Mouse (Mus musculus): ENCODE measurements around the gene Hps4. TPM values are rescaled to one million over a fixed set of nuclear protein-coding genes. Genes with fewer than 3 reads are reported as not detected.

Gene Hps4
- polyA plus RNA-seq, 1 experiment from 2014 or later: 19.3 TPM

DNA sequence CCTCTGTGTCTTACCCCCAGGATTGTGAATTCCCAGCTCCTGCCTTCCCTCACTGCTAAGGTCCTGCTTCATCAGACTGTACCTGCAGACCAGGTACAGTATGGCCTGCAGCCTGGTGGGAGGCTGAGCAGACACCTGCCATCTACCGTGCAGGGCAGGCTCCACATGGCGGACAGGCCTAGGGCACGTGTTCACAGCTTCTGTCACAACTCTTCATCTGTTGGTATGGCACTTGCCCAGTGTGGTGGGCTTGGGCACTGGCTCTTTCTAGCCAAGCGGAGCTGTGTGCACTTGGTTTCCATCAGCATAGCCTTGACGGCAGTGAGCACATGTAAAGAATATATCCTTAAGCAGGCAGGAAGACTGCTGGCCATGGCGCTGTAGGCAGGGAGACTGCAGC is 24.0 kb downstream of the Hps4 start:
- Histone ChIP-seq H3K4me1 (ENCODE audit: control insufficient read depth, insufficient read depth, low read length) (no peaks in the 10 kb centered on the region), H3K9ac (ENCODE audit: low read depth, low read length) (no peak overlapping the region), H3K9me3 (replicated peaks; ENCODE audit: control insufficient read depth, low read length) (no peaks in the 10 kb centered on the region), H3K27ac (ENCODE audit: low read depth, low read length) (no peak overlapping the region), H3K4me2 (no peak overlapping the region), H3K36me3 (ENCODE audit: control insufficient read depth, insufficient read depth, low read length) (peaks cover 18% of the 10 kb centered on the region), H3K4me3 (ENCODE audit: low read depth, low read length) (no peak overlapping the region), H3K27me3 (ENCODE audit: control insufficient read depth, insufficient read depth, low read length) (no peaks in the 10 kb centered on the region)
- WGBS (ENCODE audit: insufficient replicate concordance): 88% methylated on average over 6 of the region's 6 CpGs
- ATAC-seq (replicated peaks; ENCODE audit: insufficient number of reproducible peaks, low FRiP score, low TSS enrichment): no peak

DNA sequence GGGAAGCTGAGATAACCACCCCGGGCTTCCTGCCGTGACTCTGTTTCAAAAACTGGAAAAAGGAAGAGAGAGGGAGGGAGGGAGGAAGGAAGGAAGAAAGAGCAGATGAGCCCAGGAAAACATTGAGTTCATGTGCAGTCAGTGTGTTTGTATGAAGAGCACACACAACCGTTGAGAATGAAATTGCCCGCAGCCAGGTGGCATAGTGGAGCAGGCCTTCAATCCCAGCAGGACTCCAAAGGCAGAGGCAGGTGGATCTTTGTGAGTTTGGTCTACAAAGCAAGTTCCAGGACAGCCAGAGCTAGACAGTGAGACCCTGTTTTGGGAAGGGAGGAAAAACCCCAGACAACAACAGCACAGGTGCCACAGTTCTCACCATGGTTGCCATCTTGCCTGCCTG is 24.5 kb downstream of the Hps4 start:
- Histone ChIP-seq H3K9ac (ENCODE audit: low read depth, low read length) (no peak overlapping the region), H3K9me3 (replicated peaks; ENCODE audit: control insufficient read depth, low read length) (no peaks in the 10 kb centered on the region), H3K4me2 (no peak overlapping the region), H3K27me3 (ENCODE audit: control insufficient read depth, insufficient read depth, low read length) (no peaks in the 10 kb centered on the region), H3K36me3 (ENCODE audit: control insufficient read depth, insufficient read depth, low read length) (peaks cover 16% of the 10 kb centered on the region), H3K4me1 (ENCODE audit: control insufficient read depth, insufficient read depth, low read length) (no peaks in the 10 kb centered on the region), H3K27ac (ENCODE audit: low read depth, low read length) (no peak overlapping the region), H3K4me3 (ENCODE audit: low read depth, low read length) (no peak overlapping the region)
- ATAC-seq (replicated peaks; ENCODE audit: insufficient number of reproducible peaks, low FRiP score, low TSS enrichment): no peak
- WGBS (ENCODE audit: insufficient replicate concordance): 90% methylated on average over 4 of the region's 4 CpGs

DNA sequence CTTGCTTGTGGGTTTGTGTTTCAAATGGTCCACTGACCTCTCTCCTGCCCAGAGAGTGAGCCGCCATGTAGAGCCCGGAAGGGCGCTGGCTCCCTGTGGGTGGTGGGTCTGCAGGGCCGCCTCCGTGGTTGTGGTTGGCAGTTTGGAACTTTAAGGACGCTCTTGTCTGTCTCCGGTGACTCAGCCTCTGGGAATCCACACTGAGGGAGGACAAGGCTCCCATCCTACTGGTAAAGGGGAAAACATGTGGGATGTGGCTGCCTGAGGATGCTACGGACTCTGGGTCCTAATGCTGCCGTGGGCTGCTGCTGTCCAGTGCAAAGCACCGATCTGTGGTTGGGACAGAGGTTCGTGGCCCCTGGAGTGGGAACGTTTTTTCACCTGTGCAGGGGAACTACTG is 25.0 kb downstream of the Hps4 start:
- H3K36me3 ChIP-seq (ENCODE audit: control insufficient read depth, insufficient read depth, low read length): peaks cover 16% of the 10 kb centered on the region

DNA sequence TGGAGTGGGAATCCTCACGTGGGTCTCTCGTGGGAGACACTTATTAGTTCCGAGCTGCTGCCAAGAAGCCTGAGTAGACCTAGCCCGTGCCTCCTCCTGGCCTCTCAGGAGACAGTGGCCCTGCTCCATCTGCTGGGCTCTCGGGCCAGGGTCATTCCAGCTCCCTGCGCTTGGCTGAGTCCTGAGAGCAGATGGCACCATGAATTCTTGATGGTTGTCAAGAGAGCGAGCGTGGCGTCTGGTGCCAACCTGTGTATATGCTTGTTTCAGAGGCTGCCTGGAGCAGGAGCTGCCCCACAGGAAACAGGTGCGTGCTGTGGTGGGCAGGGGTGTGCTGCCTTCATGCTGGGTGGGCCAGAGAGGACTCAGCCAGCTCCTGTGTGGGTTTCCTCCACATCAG is 25.8 kb downstream of the Hps4 start:
- H3K4me1 ChIP-seq (ENCODE audit: control insufficient read depth, insufficient read depth, low read length): no peaks in the 10 kb centered on the region
- H3K9me3 ChIP-seq (replicated peaks; ENCODE audit: control insufficient read depth, low read length): no peaks in the 10 kb centered on the region
- no peak for ATAC-seq (replicated peaks; ENCODE audit: insufficient number of reproducible peaks, low FRiP score, low TSS enrichment)
- peaks cover 16% of the 10 kb centered on the region for H3K36me3 ChIP-seq (ENCODE audit: control insufficient read depth, insufficient read depth, low read length)
- no peak overlapping the region for H3K4me3 ChIP-seq (ENCODE audit: low read depth, low read length)
- WGBS (ENCODE audit: insufficient replicate concordance): 91% methylated on average over 10 of the region's 10 CpGs
- no peak overlapping the region for H3K4me2 ChIP-seq
- H3K9ac ChIP-seq (ENCODE audit: low read depth, low read length): no peak overlapping the region
- H3K27ac ChIP-seq (ENCODE audit: low read depth, low read length): no peak overlapping the region
- no peaks in the 10 kb centered on the region for H3K27me3 ChIP-seq (ENCODE audit: control insufficient read depth, insufficient read depth, low read length)

More for the DNA sequence above, 25.0 kb downstream of the Hps4 start:
- H3K9me3 ChIP-seq (replicated peaks; ENCODE audit: control insufficient read depth, low read length): no peaks in the 10 kb centered on the region
- no peak overlapping the region for H3K4me2 ChIP-seq
- no peak for ATAC-seq (replicated peaks; ENCODE audit: insufficient number of reproducible peaks, low FRiP score, low TSS enrichment)
- no peak overlapping the region for H3K27ac ChIP-seq (ENCODE audit: low read depth, low read length)
- no peaks in the 10 kb centered on the region for H3K4me1 ChIP-seq (ENCODE audit: control insufficient read depth, insufficient read depth, low read length)
- no peak overlapping the region for H3K9ac ChIP-seq (ENCODE audit: low read depth, low read length)
- no peaks in the 10 kb centered on the region for H3K27me3 ChIP-seq (ENCODE audit: control insufficient read depth, insufficient read depth, low read length)
- 83% methylated on average over 12 of the region's 12 CpGs for WGBS (ENCODE audit: insufficient replicate concordance)
- no peak overlapping the region for H3K4me3 ChIP-seq (ENCODE audit: low read depth, low read length)

DNA sequence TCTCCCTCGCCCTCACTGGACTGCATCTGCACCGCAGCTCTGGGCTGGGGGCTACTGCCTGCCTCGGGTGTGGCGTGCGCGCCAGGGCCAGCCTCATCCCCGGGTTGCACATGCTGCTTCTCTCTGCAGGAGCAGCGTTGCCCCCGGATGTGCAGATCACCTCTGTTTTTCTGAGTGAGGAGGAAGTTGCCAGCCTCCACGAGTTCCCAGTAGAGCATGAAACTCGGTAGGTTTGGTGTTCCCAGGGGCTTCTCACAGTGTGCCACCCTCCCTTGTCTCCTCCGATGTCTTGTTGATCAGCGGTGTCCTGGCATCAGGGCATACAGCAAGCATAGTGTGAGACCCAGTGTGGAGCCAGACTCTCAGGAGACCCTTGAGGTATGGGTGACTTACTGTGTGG is 26.4 kb downstream of the Hps4 start:
- Histone ChIP-seq H3K36me3 (ENCODE audit: control insufficient read depth, insufficient read depth, low read length) (peaks cover 15% of the 10 kb centered on the region), H3K27me3 (ENCODE audit: control insufficient read depth, insufficient read depth, low read length) (no peaks in the 10 kb centered on the region), H3K9ac (ENCODE audit: low read depth, low read length) (no peak overlapping the region), H3K4me3 (ENCODE audit: low read depth, low read length) (no peak overlapping the region), H3K27ac (ENCODE audit: low read depth, low read length) (no peak overlapping the region), H3K4me2 (no peak overlapping the region), H3K4me1 (ENCODE audit: control insufficient read depth, insufficient read depth, low read length) (no peaks in the 10 kb centered on the region), H3K9me3 (replicated peaks; ENCODE audit: control insufficient read depth, low read length) (no peaks in the 10 kb centered on the region)
- ATAC-seq (replicated peaks; ENCODE audit: insufficient number of reproducible peaks, low FRiP score, low TSS enrichment): no peak
- 92% methylated on average over 13 of the region's 13 CpGs for WGBS (ENCODE audit: insufficient replicate concordance)

DNA sequence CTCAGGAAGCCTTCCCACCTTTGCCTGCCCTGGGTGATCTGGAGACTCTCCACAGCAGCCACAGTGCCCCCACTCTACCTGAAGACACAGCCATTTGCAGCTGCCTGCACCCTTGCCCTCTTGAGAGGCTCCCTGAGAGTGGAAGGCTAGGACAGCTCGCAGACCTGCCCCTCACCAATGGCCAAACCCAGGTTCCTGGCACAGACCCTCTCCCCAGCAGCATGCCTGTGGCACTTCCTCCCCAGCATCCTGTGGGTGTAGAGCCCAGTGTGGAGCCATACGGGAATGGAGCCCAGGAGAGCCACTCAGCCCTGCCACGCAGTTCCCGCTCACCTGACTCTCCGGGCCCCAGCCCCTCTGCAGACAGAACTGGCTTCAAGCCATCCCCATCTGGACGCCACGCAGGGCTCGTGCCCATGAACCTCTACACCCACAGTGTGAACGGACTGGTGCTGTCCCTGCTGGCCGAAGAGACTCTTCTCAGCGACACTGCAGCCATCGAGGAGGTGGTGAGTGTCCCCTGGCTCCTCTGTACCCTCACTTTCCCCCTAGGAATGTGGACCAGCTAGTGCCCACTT is 27.4 kb downstream of the Hps4 start:
- Histone ChIP-seq H3K4me3 (ENCODE audit: low read depth, low read length) (no peak overlapping the region), H3K27ac (ENCODE audit: low read depth, low read length) (no peak overlapping the region), H3K36me3 (ENCODE audit: control insufficient read depth, insufficient read depth, low read length) (peaks cover 9% of the 10 kb centered on the region; the same call in 1 of the 2 replicates), H3K4me1 (ENCODE audit: control insufficient read depth, insufficient read depth, low read length) (no peaks in the 10 kb centered on the region), H3K4me2 (no peak overlapping the region), H3K9me3 (replicated peaks; ENCODE audit: control insufficient read depth, low read length) (no peaks in the 10 kb centered on the region), H3K27me3 (ENCODE audit: control insufficient read depth, insufficient read depth, low read length) (no peaks in the 10 kb centered on the region), H3K9ac (ENCODE audit: low read depth, low read length) (no peak overlapping the region)
- no peak for ATAC-seq (replicated peaks; ENCODE audit: insufficient number of reproducible peaks, low FRiP score, low TSS enrichment)
- 90% methylated on average over 12 of the region's 12 CpGs for WGBS (ENCODE audit: insufficient replicate concordance)

DNA sequence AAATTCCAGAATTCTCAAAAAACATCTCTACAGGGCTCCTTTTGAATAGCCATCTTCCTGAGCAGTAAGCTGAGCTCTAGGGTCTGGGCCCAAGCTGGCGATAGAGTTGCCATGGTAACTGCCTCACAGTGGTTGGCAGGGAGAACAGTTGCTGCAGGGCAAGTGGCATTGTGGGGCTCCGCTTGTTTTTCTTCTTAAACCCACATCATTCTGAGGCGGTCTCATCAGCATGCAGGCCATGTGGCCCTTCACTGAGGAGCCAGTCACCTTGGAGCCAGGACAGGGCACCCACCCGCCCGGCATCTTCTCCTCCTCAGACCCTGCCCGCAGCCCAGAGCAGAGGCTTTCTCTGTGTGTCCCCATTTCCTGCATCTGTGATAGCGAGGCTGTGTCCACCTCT is 29.1 kb downstream of the Hps4 start:
- no peaks in the 10 kb centered on the region for H3K4me1 ChIP-seq (ENCODE audit: control insufficient read depth, insufficient read depth, low read length)
- no peak overlapping the region for H3K27ac ChIP-seq (ENCODE audit: low read depth, low read length)
- no peak for ATAC-seq (replicated peaks; ENCODE audit: insufficient number of reproducible peaks, low FRiP score, low TSS enrichment)
- no peaks in the 10 kb centered on the region for H3K9me3 ChIP-seq (replicated peaks; ENCODE audit: control insufficient read depth, low read length)
- peaks cover 3% of the 10 kb centered on the region for H3K27me3 ChIP-seq (ENCODE audit: control insufficient read depth, insufficient read depth, low read length)
- WGBS (ENCODE audit: insufficient replicate concordance): 76% methylated on average over 7 of the region's 7 CpGs
- H3K9ac ChIP-seq (ENCODE audit: low read depth, low read length): no peak overlapping the region
- no peak overlapping the region for H3K4me3 ChIP-seq (ENCODE audit: low read depth, low read length)
- peaks cover 10% of the 10 kb centered on the region; the same call in 1 of the 2 replicates for H3K36me3 ChIP-seq (ENCODE audit: control insufficient read depth, insufficient read depth, low read length)
- no peak overlapping the region for H3K4me2 ChIP-seq

DNA sequence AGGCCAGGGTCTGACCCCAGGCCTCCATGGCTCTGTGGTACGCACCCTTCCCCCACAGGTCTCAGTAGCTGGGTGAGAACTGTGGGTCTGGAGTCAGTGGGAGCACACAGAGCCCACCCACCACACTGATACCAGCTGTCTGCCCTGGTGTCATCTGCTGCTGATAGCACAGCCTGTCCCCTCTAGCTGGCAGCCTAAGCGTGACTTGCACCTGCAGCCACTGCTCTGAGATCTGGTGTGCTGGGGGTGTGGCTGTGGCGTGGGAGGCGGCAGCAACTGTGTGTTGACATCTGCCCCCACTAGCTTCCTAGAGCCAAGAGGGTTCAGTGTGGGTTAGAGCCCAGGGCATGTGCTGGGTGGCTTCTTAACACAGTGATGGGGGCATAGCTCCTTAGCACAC is 33.2 kb downstream of the Hps4 start:
- H3K9ac ChIP-seq (ENCODE audit: low read depth, low read length): no peak overlapping the region
- H3K9me3 ChIP-seq (replicated peaks; ENCODE audit: control insufficient read depth, low read length): no peaks in the 10 kb centered on the region
- no peaks in the 10 kb centered on the region for H3K4me1 ChIP-seq (ENCODE audit: control insufficient read depth, insufficient read depth, low read length)
- peaks cover 3% of the 10 kb centered on the region for H3K27me3 ChIP-seq (ENCODE audit: control insufficient read depth, insufficient read depth, low read length)
- H3K36me3 ChIP-seq (ENCODE audit: control insufficient read depth, insufficient read depth, low read length): 0 out of 2 replicates have a peak, but pooled peaks cover 6% of the 10 kb centered on the region
- H3K27ac ChIP-seq (ENCODE audit: low read depth, low read length): no peak overlapping the region
- no peak overlapping the region for H3K4me3 ChIP-seq (ENCODE audit: low read depth, low read length)
- H3K4me2 ChIP-seq: no peak overlapping the region
- WGBS (ENCODE audit: insufficient replicate concordance): 84% methylated on average over 4 of the region's 4 CpGs
- ATAC-seq (replicated peaks; ENCODE audit: insufficient number of reproducible peaks, low FRiP score, low TSS enrichment): no peak

DNA sequence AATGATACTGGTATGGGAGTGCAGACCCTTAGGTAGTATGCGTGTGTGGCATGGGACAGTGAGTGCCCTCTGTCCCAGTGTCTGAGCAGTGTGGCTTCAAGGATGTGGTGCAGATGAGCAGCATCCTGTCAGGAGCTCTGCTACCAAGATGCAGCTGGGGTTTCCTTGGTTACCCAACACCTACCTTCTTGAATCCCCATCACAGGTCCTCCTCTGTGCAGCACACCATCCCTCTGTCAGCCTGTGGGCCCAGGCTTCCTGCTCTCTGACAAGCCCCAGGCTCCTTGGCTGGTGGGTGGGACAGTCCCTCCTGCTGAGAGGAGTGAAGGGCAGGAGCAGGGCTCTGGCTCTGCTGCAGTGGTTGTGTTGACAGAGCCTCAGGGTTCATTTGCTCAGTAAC is 34.5 kb downstream of the Hps4 start:
- ATAC-seq (replicated peaks; ENCODE audit: insufficient number of reproducible peaks, low FRiP score, low TSS enrichment): no peak
- H3K9me3 ChIP-seq (replicated peaks; ENCODE audit: control insufficient read depth, low read length): no peaks in the 10 kb centered on the region
- WGBS (ENCODE audit: insufficient replicate concordance): 89% methylated on average over 1 of the region's 1 CpGs
- H3K4me3 ChIP-seq (ENCODE audit: low read depth, low read length): no peak overlapping the region
- 0 out of 2 replicates have a peak, but pooled peaks cover 4% of the 10 kb centered on the region for H3K36me3 ChIP-seq (ENCODE audit: control insufficient read depth, insufficient read depth, low read length)
- H3K4me2 ChIP-seq: no peak overlapping the region
- H3K9ac ChIP-seq (ENCODE audit: low read depth, low read length): no peak overlapping the region
- H3K4me1 ChIP-seq (ENCODE audit: control insufficient read depth, insufficient read depth, low read length): 0 out of 2 replicates have a peak, but pooled peaks cover 3% of the 10 kb centered on the region
- no peak overlapping the region for H3K27ac ChIP-seq (ENCODE audit: low read depth, low read length)
- peaks cover 3% of the 10 kb centered on the region for H3K27me3 ChIP-seq (ENCODE audit: control insufficient read depth, insufficient read depth, low read length)
